Mouse (Mus musculus) limb, embryonic 10.5 days (tissue): ENCODE measurements around the gene Dus3l. TPM values are rescaled to one million over a fixed set of nuclear protein-coding genes. Genes with fewer than 3 reads are reported as not detected.
A peak's percentile ranks its signal among the peaks of the same experiment; 100 is the strongest.

ENCODE experiments used
- DNase-seq: peaks from one replicate; pipeline ENCODE4 v3.0.0-alpha.2; 2017; ENCODE audit warnings: low spot score
- H3K27ac ChIP-seq: fragments of 300-500 bp; sonication (generic); 2 replicates; pipeline ENCODE4 v1.5.1; 2016; ENCODE audit warnings: mild to moderate bottlenecking
- H3K27me3 ChIP-seq: fragments of 300-500 bp; sonication (generic); 2 replicates; pipeline ENCODE4 v1.6.1; 2016; ENCODE audit warnings: low read depth, mild to moderate bottlenecking; ENCODE audit not compliant: poor library complexity, severe bottlenecking
- H3K36me3 ChIP-seq: fragments of 300-500 bp; sonication (generic); 2 replicates; pipeline ENCODE4 v1.6.1; 2016; ENCODE audit warnings: mild to moderate bottlenecking, moderate library complexity
- H3K4me1 ChIP-seq: fragments of 300-500 bp; sonication (generic); 2 replicates; pipeline ENCODE4 v1.6.1; 2016
- H3K4me3 ChIP-seq: fragments of 300-500 bp; sonication (generic); 2 replicates; pipeline ENCODE4 v1.5.1; 2016; ENCODE audit warnings: mild to moderate bottlenecking, moderate library complexity
- H3K9me3 ChIP-seq: fragments of 300-500 bp; sonication (generic); replicated peaks from 2 replicates; pipeline ENCODE4 v1.6.1; 2016; ENCODE audit warnings: mild to moderate bottlenecking
- WGBS: fragments of 180-500 bp; shearing (Covaris S2); methylation state at CpG from one replicate; pipeline ENCODE4 v1.1.7; 2016; 5-methylcytosine and 5-hydroxymethylcytosine counted together
- polyA plus RNA-seq: library from polyadenylated mRNA; unstranded; fragments of >200 nt; fragmentation: Nextera tagmentation; extraction: Ambion mirVana; gene quantifications from 2 replicates; pipeline ENCODE4 v1.2.1, GENCODE M21; 2016

The Dus3l gene
- polyA plus RNA-seq, 1 experiment from 2014 or later: 46.0 TPM

DNA sequence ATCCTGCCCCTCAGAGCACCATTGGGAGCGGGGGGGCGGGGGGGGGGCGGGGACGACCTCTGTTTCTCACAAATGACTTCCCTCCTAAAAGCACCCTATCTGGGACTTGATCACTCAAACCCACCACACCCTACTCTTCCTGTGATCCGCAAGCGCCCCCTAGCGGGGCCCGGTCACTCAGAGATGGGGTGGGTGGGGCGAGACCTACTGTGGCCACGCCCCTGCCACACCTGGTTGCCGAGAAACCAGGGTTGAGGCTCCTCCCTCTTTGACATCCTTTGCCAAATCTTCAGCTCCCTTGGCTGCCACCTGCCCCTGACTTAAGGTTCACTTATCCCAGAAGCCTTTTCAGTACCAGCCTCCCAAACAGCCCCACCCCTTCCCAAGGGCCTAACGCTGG lies 6.4 kb upstream of the Dus3l start:
- H3K27me3 ChIP-seq: peaks cover 51% of the 10 kb centered on the region
- 5% methylated on average over 12 of the region's 12 CpGs for WGBS
- H3K36me3 ChIP-seq: no peaks in the 10 kb centered on the region
- peak overlapping the region; percentile 66 for H3K4me3 ChIP-seq
- H3K4me1 ChIP-seq: peaks cover 92% of the 10 kb centered on the region
- no peaks in the 10 kb centered on the region for H3K9me3 ChIP-seq
- DNase-seq: peak; percentile 77
- H3K27ac ChIP-seq: 0 out of 2 replicates have a peak overlapping the region, but pooled peaks have one; percentile 2

GRCm38 (mm10) chr17:56759261-56759660 lies 5.3 kb upstream of the Dus3l start:
- 29% methylated on average over 7 of the region's 7 CpGs for WGBS
- Histone ChIP-seq H3K9me3 (no peaks in the 10 kb centered on the region), H3K4me3 (peak overlapping the region; percentile 16), H3K27ac (peak overlapping the region; percentile 43), H3K27me3 (peaks cover 40% of the 10 kb centered on the region), H3K4me1 (peaks cover 86% of the 10 kb centered on the region), H3K36me3 (no peaks in the 10 kb centered on the region)
- peak; percentile 87 for DNase-seq

GRCm38 (mm10) chr17:56761077-56761476 lies 3.5 kb upstream of the Dus3l start:
- Histone ChIP-seq H3K4me3 (no peak overlapping the region), H3K27me3 (peaks cover 22% of the 10 kb centered on the region), H3K9me3 (no peaks in the 10 kb centered on the region), H3K27ac (peak overlapping the region; percentile 85), H3K36me3 (no peaks in the 10 kb centered on the region), H3K4me1 (peaks cover 83% of the 10 kb centered on the region)
- no peak for DNase-seq
- WGBS: 66% methylated on average over 3 of the region's 3 CpGs

DNA sequence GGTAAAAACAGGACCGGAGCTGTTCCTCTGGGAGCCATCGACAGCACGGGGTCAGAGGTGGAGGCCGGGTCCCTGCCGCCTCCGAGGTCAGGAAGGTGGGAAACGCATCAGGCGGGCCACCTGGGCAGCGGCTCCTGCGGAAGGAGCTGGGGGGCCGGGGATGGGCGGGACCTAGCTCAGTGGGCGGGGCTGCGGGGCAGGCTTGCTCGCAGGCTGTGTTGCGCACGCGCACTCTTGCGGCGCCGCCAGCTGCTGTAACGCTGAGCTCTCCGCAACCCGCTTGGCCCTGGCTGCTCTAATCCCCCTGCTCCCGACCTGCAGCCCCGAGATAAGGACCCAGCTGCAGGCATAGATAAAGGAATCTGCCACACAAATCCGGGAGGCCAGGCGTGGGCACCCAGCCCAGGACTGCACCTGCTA lies 2.6 kb upstream of the Dus3l start:
- Histone ChIP-seq H3K27me3 (peaks cover 13% of the 10 kb centered on the region), H3K36me3 (peaks cover 7% of the 10 kb centered on the region), H3K9me3 (no peaks in the 10 kb centered on the region), H3K4me3 (peak overlapping the region; percentile 56), H3K27ac (peak overlapping the region; percentile 85), H3K4me1 (peaks cover 82% of the 10 kb centered on the region)
- peak; percentile 95 for DNase-seq
- 0% methylated on average over 25 of the region's 28 CpGs for WGBS

GRCm38 (mm10) chr17:56762769-56763731 lies 1.5 kb upstream of the Dus3l start:
- H3K27me3 ChIP-seq: 0 out of 2 replicates have a peak, but pooled peaks cover 2% of the 10 kb centered on the region
- 55% methylated on average over 27 of the region's 27 CpGs for WGBS
- no peak for DNase-seq
- peak overlapping the region; percentile 56 for H3K4me3 ChIP-seq
- H3K9me3 ChIP-seq: no peaks in the 10 kb centered on the region
- peaks cover 73% of the 10 kb centered on the region for H3K4me1 ChIP-seq
- H3K36me3 ChIP-seq: peaks cover 17% of the 10 kb centered on the region
- peak overlapping the region; percentile 85 for H3K27ac ChIP-seq

DNA sequence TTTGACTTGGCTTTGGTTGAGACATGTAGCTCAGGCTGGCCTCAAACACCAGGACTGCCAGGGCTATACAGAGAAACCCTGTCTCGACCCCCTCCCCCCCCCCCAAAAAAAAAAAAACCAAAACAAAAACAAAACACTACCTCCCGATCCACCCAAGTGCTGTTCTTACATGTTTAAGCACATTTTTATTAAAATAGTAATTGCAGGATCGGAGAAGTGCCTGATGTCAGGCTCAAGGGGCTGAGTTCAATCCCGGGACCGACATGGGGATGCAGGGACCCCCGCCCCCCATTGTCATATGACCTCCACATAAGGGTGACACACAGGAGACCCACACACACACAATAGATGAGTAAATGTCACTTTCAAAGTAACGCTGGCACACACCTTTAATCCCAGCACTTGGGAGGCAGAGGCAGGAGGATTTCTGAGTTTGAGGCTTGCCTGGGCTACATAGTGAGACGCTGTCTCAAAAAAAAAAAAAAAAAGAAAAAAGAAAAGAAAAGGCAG lies 761 bp upstream of the Dus3l start:
- Histone ChIP-seq H3K9me3 (no peaks in the 10 kb centered on the region), H3K4me1 (peaks cover 65% of the 10 kb centered on the region), H3K27me3 (no peaks in the 10 kb centered on the region), H3K27ac (peak overlapping the region; percentile 85; the same call in 1 of the 2 replicates), H3K36me3 (peaks cover 25% of the 10 kb centered on the region), H3K4me3 (peak overlapping the region; percentile 89)
- WGBS: 76% methylated on average over 8 of the region's 8 CpGs
- no peak for DNase-seq

- Histone ChIP-seq H3K36me3 (peaks cover 41% of the 10 kb centered on the region), H3K4me1 (peaks cover 49% of the 10 kb centered on the region), H3K27me3 (no peaks in the 10 kb centered on the region), H3K27ac (peak overlapping the region; percentile 96), H3K4me3 (peak overlapping the region; percentile 89), H3K9me3 (no peaks in the 10 kb centered on the region)
- WGBS: 51% methylated on average over 12 of the region's 12 CpGs
- DNase-seq: no peak
Observed at GRCm38 (mm10) chr17:56765431-56765830, 874 bp downstream of the Dus3l start.

- Histone ChIP-seq H3K4me1 (peaks cover 35% of the 10 kb centered on the region), H3K27ac (no peak overlapping the region), H3K36me3 (peaks cover 55% of the 10 kb centered on the region), H3K4me3 (no peak overlapping the region), H3K9me3 (no peaks in the 10 kb centered on the region), H3K27me3 (no peaks in the 10 kb centered on the region)
- 94% methylated on average over 27 of the region's 27 CpGs for WGBS
- DNase-seq: no peak
Observed at GRCm38 (mm10) chr17:56766631-56767405, 2.3 kb downstream of the Dus3l start.

GRCm38 (mm10) chr17:56767531-56768135 lies 3.1 kb downstream of the Dus3l start:
- Histone ChIP-seq H3K36me3 (peaks cover 57% of the 10 kb centered on the region), H3K4me1 (peaks cover 27% of the 10 kb centered on the region), H3K27me3 (no peaks in the 10 kb centered on the region), H3K9me3 (no peaks in the 10 kb centered on the region), H3K4me3 (no peak overlapping the region), H3K27ac (no peak overlapping the region)
- DNase-seq: no peak
- 95% methylated on average over 29 of the region's 29 CpGs for WGBS

DNA sequence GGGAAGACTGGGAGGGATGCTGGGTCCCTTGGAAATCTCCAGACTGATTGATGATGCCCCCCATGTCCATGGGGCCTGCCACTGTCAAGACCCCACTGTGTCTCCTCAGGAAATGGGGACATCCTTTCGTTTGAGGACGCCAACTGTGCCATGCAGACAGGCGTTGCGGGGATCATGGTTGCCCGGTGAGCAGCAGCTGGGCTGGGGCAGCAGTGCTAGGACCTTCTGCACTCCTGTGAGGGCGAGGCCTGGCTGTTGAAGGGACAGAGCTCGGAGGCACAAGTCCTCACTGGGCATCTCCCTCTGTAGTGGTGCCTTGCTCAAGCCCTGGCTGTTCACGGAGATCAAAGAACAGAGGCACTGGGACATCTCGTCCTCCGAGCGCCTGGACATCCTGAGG lies 4.4 kb downstream of the Dus3l start:
- no peaks in the 10 kb centered on the region for H3K9me3 ChIP-seq
- no peaks in the 10 kb centered on the region for H3K27me3 ChIP-seq
- H3K27ac ChIP-seq: no peak overlapping the region
- peaks cover 57% of the 10 kb centered on the region for H3K36me3 ChIP-seq
- peaks cover 19% of the 10 kb centered on the region for H3K4me1 ChIP-seq
- DNase-seq: no peak
- H3K4me3 ChIP-seq: no peak overlapping the region
- 94% methylated on average over 11 of the region's 11 CpGs for WGBS

DNA sequence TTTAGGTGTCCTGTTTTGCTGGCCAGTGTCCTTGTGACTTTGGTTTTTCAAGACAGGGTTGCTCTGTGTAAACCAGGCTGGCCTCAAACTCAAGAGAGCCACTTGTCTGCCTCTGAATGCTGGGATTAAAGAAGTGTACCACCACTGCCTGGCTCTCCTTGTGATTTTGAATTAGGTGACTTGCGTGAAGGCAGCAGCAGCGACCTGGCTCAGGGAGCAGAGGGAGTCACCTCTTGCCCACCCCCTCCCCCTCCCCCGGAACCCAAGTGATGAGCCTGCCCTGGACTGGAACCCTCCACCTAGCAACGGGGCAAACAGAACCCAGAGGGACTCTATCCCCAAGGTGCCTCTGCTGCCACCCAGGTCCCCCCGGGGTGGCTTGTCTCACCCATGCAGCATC lies 5.4 kb downstream of the Dus3l start, which contains the start of gene Prr22:
Prr22 (plus strand) TSS at position 301 of the 400 bp plus-strand sequence.
- H3K9me3 ChIP-seq: no peaks in the 10 kb centered on the region
- H3K4me3 ChIP-seq: no peak within 1 kb of the TSS
- H3K4me1 ChIP-seq: peaks cover 16% of the 10 kb centered on the region
- no peak for DNase-seq
- 90% methylated on average over 5 of the region's 5 CpGs for WGBS
- H3K27ac ChIP-seq: no peak within 1 kb of the TSS
- H3K36me3 ChIP-seq: peaks cover 57% of the 10 kb centered on the region
- no peaks in the 10 kb centered on the region for H3K27me3 ChIP-seq

- Histone ChIP-seq H3K9me3 (peaks cover 2% of the 10 kb centered on the region; the same call in 1 of the 2 replicates), H3K27ac (no peak overlapping the region), H3K4me1 (peaks cover 9% of the 10 kb centered on the region), H3K4me3 (no peak overlapping the region), H3K27me3 (no peaks in the 10 kb centered on the region), H3K36me3 (peaks cover 13% of the 10 kb centered on the region)
- DNase-seq: no peak
- WGBS: 90% methylated on average over 11 of the region's 11 CpGs
Observed at GRCm38 (mm10) chr17:56777568-56777967, 13.0 kb downstream of the Dus3l start.
